Mouse (Mus musculus): ENCODE data around the gene Prlr. TPM values are rescaled to one million over a fixed set of nuclear protein-coding genes. Genes with fewer than 3 reads are reported as not detected.

Gene Prlr
- polyA plus RNA-seq, 1 experiment from 2014 or later: 0.04 TPM

DNA sequence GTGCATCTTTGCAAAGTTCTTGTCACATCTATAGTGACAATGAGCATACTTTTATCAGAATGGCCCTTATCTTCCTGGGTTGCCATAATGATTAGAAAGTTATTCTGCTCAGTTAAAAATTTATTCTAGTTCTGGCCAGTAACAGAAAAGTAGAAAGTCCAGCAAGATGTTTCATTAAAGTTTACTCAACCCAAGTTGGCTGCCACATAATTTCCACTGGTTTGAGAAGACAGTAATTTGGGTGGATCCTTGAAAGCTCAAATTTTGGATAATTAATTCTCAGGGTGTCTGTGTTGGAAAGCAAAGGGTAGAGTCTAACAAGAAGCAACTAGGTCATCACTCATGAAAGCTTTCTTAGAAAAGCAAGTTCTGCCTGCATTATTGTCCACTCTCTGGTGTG, 106.6 kb downstream of the Prlr start:
- H3K36me3 ChIP-seq (ENCODE audit: insufficient read depth): no peaks in the 10 kb centered on the region
- H3K9ac ChIP-seq: no peak overlapping the region
- no peaks in the 10 kb centered on the region for H3K9me3 ChIP-seq (ENCODE audit: low read depth, low read length)
- no peaks in the 10 kb centered on the region for H3K27me3 ChIP-seq (ENCODE audit: insufficient read depth, low read length)
- H3K4me1 ChIP-seq (ENCODE audit: insufficient read depth): no peaks in the 10 kb centered on the region
- no peak for TF ChIP-seq CTCF (IDR thresholded peaks at IDR 0.05; ENCODE audit: low read depth)
- DNase-seq: no peak
- ATAC-seq (ENCODE audit: insufficient read depth): no peak
- no peak overlapping the region for H3K27ac ChIP-seq (ENCODE audit: low read depth)
- no peak overlapping the region for H3K4me2 ChIP-seq
- H3K4me3 ChIP-seq (ENCODE audit: low read depth, low read length): no peak overlapping the region

DNA sequence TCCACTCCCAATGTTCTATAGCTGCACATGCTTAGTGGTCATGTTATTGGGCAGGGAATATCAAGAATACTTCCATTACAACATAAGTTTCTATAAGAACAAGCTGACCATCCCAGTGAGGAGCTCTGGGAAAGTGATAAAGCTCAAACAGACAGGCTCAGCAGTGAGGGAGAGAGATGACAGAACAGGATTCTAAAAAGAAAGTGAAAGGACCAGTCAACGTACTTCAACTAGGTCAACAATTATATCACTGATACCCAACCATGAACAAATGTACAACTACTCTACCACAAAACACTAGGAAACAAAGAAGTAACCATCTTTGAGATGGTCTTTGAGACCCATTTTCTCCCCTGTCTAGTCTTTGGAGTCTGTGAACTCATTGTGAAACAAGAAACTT, 119.5 kb downstream of the Prlr start:
- Histone ChIP-seq H3K9me3 (ENCODE audit: low read depth, low read length) (no peaks in the 10 kb centered on the region), H3K4me3 (ENCODE audit: low read depth, low read length) (no peak overlapping the region), H3K4me1 (ENCODE audit: insufficient read depth) (no peaks in the 10 kb centered on the region), H3K4me2 (no peak overlapping the region), H3K9ac (no peak overlapping the region), H3K27ac (ENCODE audit: low read depth) (no peak overlapping the region), H3K36me3 (ENCODE audit: insufficient read depth) (no peaks in the 10 kb centered on the region), H3K27me3 (ENCODE audit: insufficient read depth, low read length) (no peaks in the 10 kb centered on the region)
- no peak for ATAC-seq (ENCODE audit: insufficient read depth)
- WGBS: 88% methylated on average over 1 of the region's 1 CpGs
- DNase-seq: no peak
- TF ChIP-seq CTCF (IDR thresholded peaks at IDR 0.05; ENCODE audit: low read depth): no peak

DNA sequence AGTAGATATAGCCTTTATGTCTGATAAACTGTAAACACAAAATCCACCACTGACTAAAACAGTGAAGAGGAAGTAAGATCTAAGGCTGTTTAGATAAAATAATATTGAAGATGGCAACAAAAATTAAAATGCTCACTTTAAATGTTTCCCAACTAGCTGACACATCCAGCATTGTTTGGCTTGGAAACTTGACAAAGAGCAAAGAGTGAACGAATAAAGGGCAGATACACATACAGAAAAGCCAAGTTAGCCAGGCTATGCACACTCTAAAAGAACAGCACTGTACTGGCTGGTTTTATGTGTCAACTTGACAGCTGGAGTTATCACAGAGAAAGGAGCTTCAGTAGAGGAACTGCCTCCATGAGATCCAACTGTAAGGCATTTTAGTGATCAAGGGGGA, 121.0 kb downstream of the Prlr start:
- Histone ChIP-seq H3K4me1 (ENCODE audit: insufficient read depth) (no peaks in the 10 kb centered on the region), H3K4me3 (ENCODE audit: low read depth, low read length) (no peak overlapping the region), H3K9me3 (ENCODE audit: low read depth, low read length) (no peaks in the 10 kb centered on the region), H3K4me2 (no peak overlapping the region), H3K27ac (ENCODE audit: low read depth) (no peak overlapping the region), H3K36me3 (ENCODE audit: insufficient read depth) (no peaks in the 10 kb centered on the region), H3K9ac (no peak overlapping the region), H3K27me3 (ENCODE audit: insufficient read depth, low read length) (no peaks in the 10 kb centered on the region)
- TF ChIP-seq CTCF (IDR thresholded peaks at IDR 0.05; ENCODE audit: low read depth): no peak
- 68% methylated on average over 1 of the region's 1 CpGs for WGBS
- ATAC-seq (ENCODE audit: insufficient read depth) (no peak), DNase-seq (no peak)

DNA sequence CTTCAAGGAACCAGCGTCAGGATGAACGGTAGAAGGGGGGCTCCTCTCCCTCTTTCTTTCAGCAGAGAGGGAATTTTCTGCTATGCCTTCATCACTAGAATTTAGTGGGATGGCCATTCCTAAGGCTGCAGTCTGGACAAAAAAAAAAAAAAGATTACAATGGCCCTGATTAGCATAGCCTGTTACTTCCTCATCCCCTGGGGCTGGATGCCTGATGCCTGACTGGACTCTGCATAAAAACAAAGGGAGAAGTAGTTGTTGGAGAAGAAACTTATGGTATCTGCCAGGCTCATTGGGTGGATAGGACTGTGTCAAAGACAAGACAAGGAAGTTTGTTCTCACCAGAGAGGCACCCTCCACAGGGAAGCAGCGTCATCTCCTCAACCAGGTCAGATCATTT, 122.4 kb downstream of the Prlr start:
- Histone ChIP-seq H3K9ac (no peak overlapping the region), H3K27me3 (ENCODE audit: insufficient read depth, low read length) (no peaks in the 10 kb centered on the region), H3K27ac (ENCODE audit: low read depth) (no peak overlapping the region), H3K4me1 (ENCODE audit: insufficient read depth) (no peaks in the 10 kb centered on the region), H3K4me2 (no peak overlapping the region), H3K4me3 (ENCODE audit: low read depth, low read length) (no peak overlapping the region), H3K36me3 (ENCODE audit: insufficient read depth) (no peaks in the 10 kb centered on the region), H3K9me3 (ENCODE audit: low read depth, low read length) (no peaks in the 10 kb centered on the region)
- 71% methylated on average over 3 of the region's 3 CpGs for WGBS
- ATAC-seq (ENCODE audit: insufficient read depth): no peak
- no peak for DNase-seq
- TF ChIP-seq CTCF (IDR thresholded peaks at IDR 0.05; ENCODE audit: low read depth): no peak

DNA sequence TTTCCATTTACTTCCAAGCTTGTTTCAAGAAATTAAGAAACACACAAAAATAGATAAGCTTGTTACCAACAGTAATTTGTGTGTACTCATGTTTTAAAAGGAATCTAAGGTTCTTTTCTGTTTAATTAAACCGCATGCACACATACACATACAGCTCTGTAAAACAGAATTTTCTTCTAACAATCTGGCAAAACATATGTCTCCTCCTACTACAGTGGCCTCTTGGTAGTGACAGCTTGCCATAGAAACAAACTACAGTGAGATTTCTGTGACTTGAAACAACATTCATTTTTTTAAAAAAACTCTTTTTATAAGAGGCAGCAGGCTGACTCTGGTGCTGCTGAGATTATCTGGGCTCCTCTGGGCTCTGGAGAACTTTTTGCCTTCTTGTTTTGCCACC, 129.4 kb downstream of the Prlr start:
- no peak overlapping the region for H3K27ac ChIP-seq (ENCODE audit: low read depth)
- TF ChIP-seq CTCF (IDR thresholded peaks at IDR 0.05; ENCODE audit: low read depth): no peak
- no peak overlapping the region for H3K9ac ChIP-seq
- H3K4me1 ChIP-seq (ENCODE audit: insufficient read depth): no peaks in the 10 kb centered on the region
- H3K4me3 ChIP-seq (ENCODE audit: low read depth, low read length): no peak overlapping the region
- H3K36me3 ChIP-seq (ENCODE audit: insufficient read depth): no peaks in the 10 kb centered on the region
- no peaks in the 10 kb centered on the region for H3K27me3 ChIP-seq (ENCODE audit: insufficient read depth, low read length)
- WGBS: 90% methylated on average over 1 of the region's 1 CpGs
- no peak for DNase-seq
- no peak overlapping the region for H3K4me2 ChIP-seq
- no peaks in the 10 kb centered on the region for H3K9me3 ChIP-seq (ENCODE audit: low read depth, low read length)
- no peak for ATAC-seq (ENCODE audit: insufficient read depth)

DNA sequence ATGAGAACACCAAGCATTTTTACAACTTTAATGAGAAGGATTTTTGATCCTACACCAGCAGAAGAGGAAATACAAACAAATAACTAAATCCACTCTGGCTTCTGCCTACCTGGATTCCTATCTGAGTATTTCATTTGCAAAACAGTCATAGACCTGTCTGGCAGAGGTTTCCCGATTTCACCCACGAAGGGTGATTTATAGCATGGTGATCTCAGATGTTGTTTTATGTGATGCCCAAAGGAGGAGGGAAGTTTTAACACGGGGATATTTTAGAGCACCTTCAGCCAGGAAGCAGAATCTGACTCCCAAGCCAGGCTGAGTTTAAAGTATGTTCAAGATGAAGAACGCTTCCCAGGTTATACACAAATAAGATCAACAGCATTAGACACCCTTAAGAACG, 134.8 kb downstream of the Prlr start:
- ATAC-seq (ENCODE audit: insufficient read depth): no peak
- no peak overlapping the region for H3K27ac ChIP-seq (ENCODE audit: low read depth)
- TF ChIP-seq CTCF (IDR thresholded peaks at IDR 0.05; ENCODE audit: low read depth): no peak

DNA sequence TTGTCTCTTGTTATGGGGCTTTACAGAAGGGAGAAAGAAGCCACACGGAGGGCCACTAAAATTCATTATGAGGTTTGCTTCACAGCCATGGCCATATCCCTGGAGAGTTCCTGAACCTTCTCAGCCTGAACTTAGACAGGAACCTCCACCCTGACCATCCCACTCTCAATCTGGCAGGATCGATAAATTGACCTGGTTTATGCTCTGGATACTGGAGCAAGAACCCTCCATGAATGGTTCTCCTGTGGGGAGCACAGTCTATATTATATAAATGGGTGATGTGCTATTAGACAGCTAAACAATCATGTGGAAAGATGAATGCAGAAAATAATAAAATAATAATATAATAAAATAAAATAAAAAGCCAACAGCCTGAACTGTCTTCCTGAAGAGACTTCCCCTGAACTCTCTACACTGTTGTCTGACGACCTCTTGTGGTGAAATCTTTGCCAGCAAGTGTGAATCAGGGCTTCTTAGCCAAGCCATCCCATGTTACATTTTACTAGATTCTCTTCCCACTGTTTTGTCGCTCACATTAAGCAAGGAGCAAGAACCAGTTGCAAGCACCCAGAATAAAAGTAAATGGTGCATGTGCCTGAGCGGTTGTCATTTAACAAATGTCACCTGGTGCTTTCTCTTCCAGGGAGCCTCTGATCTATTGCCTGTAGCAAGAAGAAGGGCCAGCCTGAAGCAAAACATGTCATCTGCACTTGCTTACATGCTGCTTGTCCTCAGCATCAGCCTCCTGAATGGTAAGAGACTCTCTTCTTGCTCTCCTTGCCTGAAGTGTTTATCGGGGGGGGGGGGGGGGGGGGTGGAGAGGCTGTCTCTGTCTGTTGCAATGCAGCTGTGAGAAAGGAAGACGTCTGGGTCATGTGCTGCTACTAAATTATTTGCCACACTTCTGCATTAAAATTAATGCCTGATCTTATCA, 136.8 kb downstream of the Prlr start:
- no peaks in the 10 kb centered on the region for H3K9me3 ChIP-seq (ENCODE audit: low read depth, low read length)
- ATAC-seq (ENCODE audit: insufficient read depth) (no peak), DNase-seq (peak; percentile 84)
- H3K9ac ChIP-seq: no peak overlapping the region
- H3K27ac ChIP-seq (ENCODE audit: low read depth): no peak overlapping the region
- 47% methylated on average over 7 of the region's 7 CpGs for WGBS
- no peaks in the 10 kb centered on the region for H3K27me3 ChIP-seq (ENCODE audit: insufficient read depth, low read length)
- no peak overlapping the region for H3K4me2 ChIP-seq
- no peak overlapping the region for H3K4me3 ChIP-seq (ENCODE audit: low read depth, low read length)
- peak; percentile 66 for TF ChIP-seq CTCF (IDR thresholded peaks at IDR 0.05; ENCODE audit: low read depth)
- H3K4me1 ChIP-seq (ENCODE audit: insufficient read depth): no peaks in the 10 kb centered on the region
- H3K36me3 ChIP-seq (ENCODE audit: insufficient read depth): no peaks in the 10 kb centered on the region

More for the DNA sequence above, 134.8 kb downstream of the Prlr start:
- Histone ChIP-seq H3K27me3 (ENCODE audit: insufficient read depth, low read length) (no peaks in the 10 kb centered on the region), H3K4me2 (no peak overlapping the region), H3K9ac (no peak overlapping the region), H3K4me3 (ENCODE audit: low read depth, low read length) (no peak overlapping the region), H3K9me3 (ENCODE audit: low read depth, low read length) (no peaks in the 10 kb centered on the region), H3K36me3 (ENCODE audit: insufficient read depth) (no peaks in the 10 kb centered on the region), H3K4me1 (ENCODE audit: insufficient read depth) (no peaks in the 10 kb centered on the region)
- no peak for DNase-seq
- WGBS: 64% methylated on average over 5 of the region's 5 CpGs

Data from lung, embryonic 14.5 days (tissue).